Mouse (Mus musculus): Measurements from ENCODE around the gene Dupd1.

DNA sequence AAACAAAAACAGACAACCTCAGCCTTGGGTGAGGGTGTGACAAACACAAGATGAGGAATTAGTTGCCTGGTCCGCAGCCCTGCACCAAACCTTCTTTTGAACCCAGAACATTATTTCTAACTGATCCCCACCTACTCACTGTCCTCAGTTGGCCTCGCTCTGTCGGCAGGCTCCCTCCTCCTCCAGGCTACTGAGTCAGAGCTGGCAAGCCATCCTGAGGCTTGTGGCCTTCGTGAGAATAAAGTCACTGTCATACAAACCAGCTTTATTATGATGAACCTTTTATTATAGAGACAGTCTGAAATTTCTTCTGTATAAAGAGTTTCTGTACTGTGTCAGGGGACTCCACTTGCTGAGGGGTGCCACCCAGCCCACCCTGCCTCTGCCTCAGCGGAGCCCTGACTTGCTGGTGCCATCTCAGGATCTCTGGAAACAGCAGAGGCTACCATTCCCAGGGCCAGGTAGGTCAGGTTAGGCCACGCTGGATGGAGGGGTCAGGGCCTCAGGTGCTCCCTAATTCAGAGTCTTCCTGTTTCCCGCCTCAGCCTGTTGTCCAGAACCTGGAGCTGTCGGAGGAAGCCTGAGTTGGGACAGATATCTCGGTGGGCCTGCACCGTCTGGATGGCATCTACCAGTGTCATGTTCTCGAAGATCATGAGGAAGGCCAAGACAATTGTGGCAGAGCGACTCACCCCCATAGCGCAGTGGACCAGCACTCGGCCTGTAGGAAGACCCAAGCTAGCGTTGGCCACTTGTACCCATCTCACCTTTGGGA is 18.9 kb upstream of the Dupd1 start:
- no peak for TF ChIP-seq CTCF (IDR thresholded peaks at IDR 0.05; ENCODE audit: low read depth)
- no peak for TF ChIP-seq EP300 (IDR thresholded peaks at IDR 0.05; ENCODE audit: low read depth)

Data from heart, postnatal 0 days (tissue).